Mouse (Mus musculus): ENCODE data around the gene Slc39a11. TPM values are rescaled to one million over a fixed set of nuclear protein-coding genes. Genes with fewer than 3 reads are reported as not detected.
A peak's percentile ranks its signal among the peaks of the same experiment; 100 is the strongest.

Gene Slc39a11
- polyA plus RNA-seq, 1 experiment from 2014 or later = 56.6 TPM

GRCm38 (mm10) chr11:113541073-113541472 is 108.8 kb downstream of the Slc39a11 start:
- no peak overlapping the region for H3K9ac ChIP-seq (ENCODE audit: low read length)
- no peak overlapping the region for H3K4me3 ChIP-seq (ENCODE audit: low read depth, low read length)
- 99% methylated on average over 8 of the region's 8 CpGs for WGBS
- ATAC-seq (ENCODE audit: low FRiP score, low TSS enrichment) (no peak), DNase-seq (ENCODE audit: low spot score) (no peak)
- H3K4me2 ChIP-seq (replicated peaks; ENCODE audit: low read depth) = no peak overlapping the region
- no peak for TF ChIP-seq CTCF (IDR thresholded peaks at IDR 0.05; ENCODE audit: low read depth)
- TF ChIP-seq EP300 (optimal IDR thresholded peaks at IDR 0.05) = no peak
- no peak overlapping the region for H3K27ac ChIP-seq (replicated peaks)
- H3K4me1 ChIP-seq (replicated peaks; ENCODE audit: control insufficient read depth, insufficient read depth) = no peaks in the 10 kb centered on the region
- no peaks in the 10 kb centered on the region for H3K9me3 ChIP-seq (ENCODE audit: control insufficient read depth, low read length)
- H3K27me3 ChIP-seq (ENCODE audit: control insufficient read depth, insufficient read depth, low read length) = no peaks in the 10 kb centered on the region
- no peaks in the 10 kb centered on the region for H3K36me3 ChIP-seq (ENCODE audit: control insufficient read depth, insufficient read depth, low read length)

- Histone ChIP-seq H3K4me1 (replicated peaks; ENCODE audit: control insufficient read depth, insufficient read depth) (no peaks in the 10 kb centered on the region), H3K27ac (replicated peaks) (no peak overlapping the region), H3K36me3 (ENCODE audit: control insufficient read depth, insufficient read depth, low read length) (no peaks in the 10 kb centered on the region), H3K27me3 (ENCODE audit: control insufficient read depth, insufficient read depth, low read length) (no peaks in the 10 kb centered on the region), H3K9ac (ENCODE audit: low read length) (no peak overlapping the region), H3K4me2 (replicated peaks; ENCODE audit: low read depth) (no peak overlapping the region), H3K4me3 (ENCODE audit: low read depth, low read length) (no peak overlapping the region), H3K9me3 (ENCODE audit: control insufficient read depth, low read length) (no peaks in the 10 kb centered on the region)
- no peak for ATAC-seq (ENCODE audit: low FRiP score, low TSS enrichment)
- 44% methylated on average over 15 of the region's 15 CpGs for WGBS
- peak; percentile 29 for DNase-seq (ENCODE audit: low spot score)
- no peak for TF ChIP-seq CTCF (IDR thresholded peaks at IDR 0.05; ENCODE audit: low read depth)
- no peak for TF ChIP-seq EP300 (optimal IDR thresholded peaks at IDR 0.05)
These were observed 110.2 kb downstream of the Slc39a11 start for GRCm38 (mm10) chr11:113539502-113540209.

- Histone ChIP-seq H3K9ac (ENCODE audit: low read length) (no peak overlapping the region), H3K27me3 (ENCODE audit: control insufficient read depth, insufficient read depth, low read length) (no peaks in the 10 kb centered on the region), H3K27ac (replicated peaks) (no peak overlapping the region), H3K36me3 (ENCODE audit: control insufficient read depth, insufficient read depth, low read length) (no peaks in the 10 kb centered on the region), H3K4me2 (replicated peaks; ENCODE audit: low read depth) (no peak overlapping the region), H3K9me3 (ENCODE audit: control insufficient read depth, low read length) (no peaks in the 10 kb centered on the region), H3K4me3 (ENCODE audit: low read depth, low read length) (no peak overlapping the region), H3K4me1 (replicated peaks; ENCODE audit: control insufficient read depth, insufficient read depth) (no peaks in the 10 kb centered on the region)
- TF ChIP-seq EP300 (optimal IDR thresholded peaks at IDR 0.05) = no peak
- TF ChIP-seq CTCF (IDR thresholded peaks at IDR 0.05; ENCODE audit: low read depth) = no peak
- ATAC-seq (ENCODE audit: low FRiP score, low TSS enrichment) (no peak), DNase-seq (ENCODE audit: low spot score) (no peak)
- WGBS = 58% methylated on average over 6 of the region's 6 CpGs
These were observed 110.8 kb downstream of the Slc39a11 start for GRCm38 (mm10) chr11:113539079-113539478.

GRCm38 (mm10) chr11:113538406-113538917 is 111.4 kb downstream of the Slc39a11 start:
- H3K9me3 ChIP-seq (ENCODE audit: control insufficient read depth, low read length) = no peaks in the 10 kb centered on the region
- WGBS = 79% methylated on average over 4 of the region's 4 CpGs
- H3K4me2 ChIP-seq (replicated peaks; ENCODE audit: low read depth) = no peak overlapping the region
- no peaks in the 10 kb centered on the region for H3K27me3 ChIP-seq (ENCODE audit: control insufficient read depth, insufficient read depth, low read length)
- H3K4me1 ChIP-seq (replicated peaks; ENCODE audit: control insufficient read depth, insufficient read depth) = no peaks in the 10 kb centered on the region
- TF ChIP-seq EP300 (optimal IDR thresholded peaks at IDR 0.05) (no peak), CTCF (IDR thresholded peaks at IDR 0.05; ENCODE audit: low read depth) (no peak)
- no peak overlapping the region for H3K9ac ChIP-seq (ENCODE audit: low read length)
- H3K27ac ChIP-seq (replicated peaks) = no peak overlapping the region
- DNase-seq (ENCODE audit: low spot score) = no peak
- H3K36me3 ChIP-seq (ENCODE audit: control insufficient read depth, insufficient read depth, low read length) = no peaks in the 10 kb centered on the region
- H3K4me3 ChIP-seq (ENCODE audit: low read depth, low read length) = no peak overlapping the region
- no peak; the same call in 1 of the 2 replicates for ATAC-seq (ENCODE audit: low FRiP score, low TSS enrichment)

- Histone ChIP-seq H3K9ac (ENCODE audit: low read length) (no peak overlapping the region), H3K4me3 (ENCODE audit: low read depth, low read length) (no peak overlapping the region), H3K27ac (replicated peaks) (no peak overlapping the region), H3K9me3 (ENCODE audit: control insufficient read depth, low read length) (no peaks in the 10 kb centered on the region), H3K4me2 (replicated peaks; ENCODE audit: low read depth) (no peak overlapping the region), H3K36me3 (ENCODE audit: control insufficient read depth, insufficient read depth, low read length) (no peaks in the 10 kb centered on the region), H3K27me3 (ENCODE audit: control insufficient read depth, insufficient read depth, low read length) (no peaks in the 10 kb centered on the region), H3K4me1 (replicated peaks; ENCODE audit: control insufficient read depth, insufficient read depth) (no peaks in the 10 kb centered on the region)
- TF ChIP-seq CTCF (IDR thresholded peaks at IDR 0.05; ENCODE audit: low read depth) (no peak), EP300 (optimal IDR thresholded peaks at IDR 0.05) (no peak)
- peak; percentile 66 for ATAC-seq (ENCODE audit: low FRiP score, low TSS enrichment)
- 74% methylated on average over 7 of the region's 7 CpGs for WGBS
- DNase-seq (ENCODE audit: low spot score) = no peak
These were observed 112.2 kb downstream of the Slc39a11 start for GRCm38 (mm10) chr11:113537715-113538114.

GRCm38 (mm10) chr11:113537199-113537586 is 112.7 kb downstream of the Slc39a11 start:
- Histone ChIP-seq H3K4me2 (replicated peaks; ENCODE audit: low read depth) (no peak overlapping the region), H3K27ac (replicated peaks) (0 out of 2 replicates have a peak overlapping the region, but pooled peaks have one; percentile 30), H3K4me3 (ENCODE audit: low read depth, low read length) (no peak overlapping the region), H3K27me3 (ENCODE audit: control insufficient read depth, insufficient read depth, low read length) (no peaks in the 10 kb centered on the region), H3K9me3 (ENCODE audit: control insufficient read depth, low read length) (no peaks in the 10 kb centered on the region), H3K4me1 (replicated peaks; ENCODE audit: control insufficient read depth, insufficient read depth) (no peaks in the 10 kb centered on the region), H3K9ac (ENCODE audit: low read length) (no peak overlapping the region), H3K36me3 (ENCODE audit: control insufficient read depth, insufficient read depth, low read length) (no peaks in the 10 kb centered on the region)
- DNase-seq (ENCODE audit: low spot score) = no peak
- no peak for ATAC-seq (ENCODE audit: low FRiP score, low TSS enrichment)
- WGBS = 66% methylated on average over 8 of the region's 8 CpGs
- TF ChIP-seq EP300 (optimal IDR thresholded peaks at IDR 0.05) = no peak
- no peak for TF ChIP-seq CTCF (IDR thresholded peaks at IDR 0.05; ENCODE audit: low read depth)
